ENCODE assay signal across 9 mouse cellular contexts in genomic region chr16:89896392-89896791, GRCm38 (mm10).
DNase-seq lines count a peak whose midpoint lies in the region; ATAC-seq and TF ChIP-seq lines count a peak whose summit lies in the region.
"Had no signal": no experiment of that assay in that cellular context is flagged by ENCODE, and none has a peak within 500 bp of the region (broad histone marks: within the 10 kb centered on the region; RNA-seq: fewer than 3 reads in every experiment).

No protein-coding gene starts in this region.

- WGBS in lung, adult 2 months, result 77% methylated on average over 9 of the region's 9 CpGs

- H3K27me3 ChIP-seq in splenic B cell, adult 2 months (ENCODE audit: control insufficient read depth, insufficient read depth, low read length, poor library complexity, severe bottlenecking), result no peaks in the 10 kb centered on the region

- H3K4me1 ChIP-seq in lung, adult 2 months (ENCODE audit: control insufficient read depth, insufficient read depth, low read length), result no peaks in the 10 kb centered on the region
- peaks cover 4% of the 10 kb centered on the region; the same call in 1 of the 2 replicates for H3K4me1 ChIP-seq in cortical plate, adult 2 months (ENCODE audit: control insufficient read depth, insufficient read depth, low read length)

- H3K36me3 ChIP-seq in splenic B cell, adult 2 months (ENCODE audit: control insufficient read depth, insufficient read depth, low read length, poor library complexity, severe bottlenecking), result no peaks in the 10 kb centered on the region

- H3K4me3 ChIP-seq in lung, adult 2 months (replicated peaks; ENCODE audit: extremely low read depth, low read depth, low read length), result no peak overlapping the region
- peak overlapping the region; percentile 64 for H3K4me3 ChIP-seq in cortical plate, adult 2 months (ENCODE audit: insufficient read depth, low read length)

- TF ChIP-seq CTCF in lung, adult 2 months (IDR thresholded peaks at IDR 0.05; ENCODE audit: insufficient read depth, low read length), result peak; percentile 76
- TF ChIP-seq CTCF in cortical plate, adult 2 months (IDR thresholded peaks at IDR 0.05; ENCODE audit: extremely low read depth, insufficient read depth, low read length), result peak; percentile 43

- no peak overlapping the region for H3K27ac ChIP-seq in cortical plate, adult 2 months (ENCODE audit: insufficient read depth, low read length)
- H3K27ac ChIP-seq: macrophage had no signal

- peak; percentile 40 for ATAC-seq in activated CD4-positive, CD25-positive, alpha-beta regulatory T cell, adult 4 months

- TF ChIP-seq POLR2A in lung, adult 2 months (IDR thresholded peaks at IDR 0.05; ENCODE audit: borderline replicate concordance, extremely low read depth, low read depth, low read length), result no peak
- TF ChIP-seq POLR2A in cortical plate, adult 2 months (IDR thresholded peaks at IDR 0.05; ENCODE audit: extremely low read depth, insufficient read depth, low read length), result no peak

- DNase-seq in lung, adult 2 months, result peak; percentile 50
- no peak for DNase-seq in lung, postnatal 25 days (ENCODE audit: low spot score)
- DNase-seq in splenic B cell, adult 2 months (ENCODE audit: low read depth, low spot score), result peak; percentile 65
- no peak for DNase-seq in c-Kit-positive CD71-positive TER-119-positive erythroid progenitor cells, embryonic 14.5 days (ENCODE audit: low spot score)
- no peak for DNase-seq in heart, adult 9 months (ENCODE audit: low spot score in 2 of 2)
- no peak for DNase-seq in T-cell, adult 2 months (ENCODE audit: low spot score)

Comparison
In these comparisons a context has a peak if more than half of its experiments do, and no peak if none do; other contexts are left out.
1. DNase-seq: peak in lung, adult 2 months (single experiment) and splenic B cell, adult 2 months (single experiment); none in lung, postnatal 25 days (single experiment), c-Kit-positive CD71-positive TER-119-positive erythroid progenitor cells, embryonic 14.5 days (single experiment), heart, adult 9 months (0 of 2) and T-cell, adult 2 months (single experiment).